Mouse (Mus musculus): ENCODE results near the gene Macrod2.

GRCm38 (mm10) chr2:141664051-141664450 lies 1268.9 kb downstream of the Macrod2 start:
- TF ChIP-seq CTCF (IDR thresholded peaks at IDR 0.05; ENCODE audit: low read depth, low read length), result no peak
- no peak for TF ChIP-seq POLR2A (IDR thresholded peaks at IDR 0.05; ENCODE audit: extremely low read depth, insufficient read depth, low read length)
